Comparison of ENCODE assay signal across 9 mouse cellular contexts in the genomic region with DNA sequence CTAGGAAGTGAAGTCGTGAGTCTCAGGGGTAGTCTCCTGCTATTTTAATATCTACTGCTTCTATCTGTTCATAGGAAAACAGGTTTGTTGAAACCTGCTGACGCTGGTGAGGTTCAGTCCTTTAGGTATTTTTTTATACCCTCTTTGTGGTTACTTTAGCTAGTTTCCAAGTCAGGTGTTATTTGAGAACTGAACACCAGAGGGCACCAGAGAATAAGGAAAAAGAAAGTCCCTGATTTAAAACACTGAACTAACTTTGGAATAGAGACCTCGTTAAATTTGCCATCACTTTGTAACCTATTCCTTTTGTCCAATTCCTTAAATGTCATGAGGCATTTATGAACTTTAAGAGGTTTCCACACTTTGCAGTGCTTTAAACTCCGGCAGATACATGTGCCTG.
A peak's percentile ranks its signal among the peaks of the same experiment; 100 is the strongest.
DNase-seq lines count a peak whose midpoint lies in the region; ATAC-seq and TF ChIP-seq lines count a peak whose summit lies in the region.
"Had no signal": no experiment of that assay in that cellular context is flagged by ENCODE, and none has a peak within 500 bp of the region (broad histone marks: within the 10 kb centered on the region; RNA-seq: fewer than 3 reads in every experiment).

No protein-coding gene starts in this region.

- H3K4me2 ChIP-seq in intestine, embryonic 14.5 days (ENCODE audit: low read length) = no peak overlapping the region
- H3K4me2 ChIP-seq in intestine, embryonic 16.5 days (ENCODE audit: low read depth, low read length) = no peak overlapping the region
- H3K4me2 ChIP-seq: embryonic facial prominence, embryonic 12.5 days; limb, embryonic 12.5 days had no signal

- H3K9ac ChIP-seq in intestine, embryonic 14.5 days (ENCODE audit: low read length) = no peak overlapping the region
- no peak overlapping the region for H3K9ac ChIP-seq in intestine, embryonic 16.5 days (ENCODE audit: low read depth, low read length)
- H3K9ac ChIP-seq: embryonic facial prominence, embryonic 12.5 days; limb, embryonic 12.5 days had no signal

- no peaks in the 10 kb centered on the region for H3K27me3 ChIP-seq in intestine, embryonic 14.5 days (replicated peaks; ENCODE audit: control insufficient read depth, insufficient read depth, low read length)
- H3K27me3 ChIP-seq in intestine, embryonic 16.5 days (replicated peaks; ENCODE audit: control insufficient read depth, insufficient read depth, low read length) = no peaks in the 10 kb centered on the region
- H3K27me3 ChIP-seq: embryonic facial prominence, embryonic 12.5 days; limb, embryonic 12.5 days had no signal

- H3K9me3 ChIP-seq in intestine, embryonic 14.5 days (ENCODE audit: control insufficient read depth, low read length) = no peaks in the 10 kb centered on the region
- no peaks in the 10 kb centered on the region for H3K9me3 ChIP-seq in intestine, embryonic 16.5 days (ENCODE audit: control insufficient read depth, low read length)
- H3K9me3 ChIP-seq: embryonic facial prominence, embryonic 12.5 days; limb, embryonic 12.5 days had no signal

- WGBS in intestine, embryonic 14.5 days = 26% methylated on average over 4 of the region's 4 CpGs
- WGBS in intestine, embryonic 16.5 days = 23% methylated on average over 4 of the region's 4 CpGs

- no peak overlapping the region for H3K4me3 ChIP-seq in intestine, embryonic 14.5 days (ENCODE audit: low read depth, low read length)
- no peak overlapping the region for H3K4me3 ChIP-seq in intestine, embryonic 16.5 days (ENCODE audit: low read length)
- H3K4me3 ChIP-seq in layer of hippocampus, adult 2 months = no peak overlapping the region
- H3K4me3 ChIP-seq: embryonic facial prominence, embryonic 12.5 days; limb, embryonic 12.5 days had no signal

- peak; percentile 54 for DNase-seq in intestine, embryonic 14.5 days (ENCODE audit: low spot score)
- DNase-seq in 3T3-L1 (ENCODE audit: low read depth, low spot score) = peak; percentile 67
- DNase-seq in CD4-positive, CD25-positive, alpha-beta regulatory T cell, adult 2 months (ENCODE audit: low read depth, low spot score) = peak; percentile 40
- DNase-seq in cerebellum, adult 8-10 months = peak; percentile 64
- DNase-seq in layer of hippocampus, adult 2 months (ENCODE audit: low spot score in 2 of 2) = peak; percentile 58 to 71
- DNase-seq in retina, postnatal 7 days (ENCODE audit: low read depth, low spot score) = peak; percentile 33

- no peaks in the 10 kb centered on the region for H3K4me1 ChIP-seq in intestine, embryonic 14.5 days (replicated peaks; ENCODE audit: control insufficient read depth, insufficient read depth, low read length)
- H3K4me1 ChIP-seq in intestine, embryonic 16.5 days (ENCODE audit: control insufficient read depth, insufficient read depth, low read length) = no peaks in the 10 kb centered on the region
- H3K4me1 ChIP-seq: embryonic facial prominence, embryonic 12.5 days; limb, embryonic 12.5 days had no signal

- no peak for ATAC-seq in intestine, embryonic 14.5 days (replicated peaks; ENCODE audit: low FRiP score, low TSS enrichment, low read depth)
- ATAC-seq in intestine, embryonic 16.5 days = no peak

- H3K36me3 ChIP-seq in intestine, embryonic 14.5 days (ENCODE audit: control insufficient read depth, insufficient read depth, low read length) = no peaks in the 10 kb centered on the region
- no peaks in the 10 kb centered on the region for H3K36me3 ChIP-seq in intestine, embryonic 16.5 days (ENCODE audit: control insufficient read depth, insufficient read depth, low read length)
- H3K36me3 ChIP-seq: embryonic facial prominence, embryonic 12.5 days; limb, embryonic 12.5 days had no signal

- H3K27ac ChIP-seq in intestine, embryonic 14.5 days (ENCODE audit: low read depth) = no peak overlapping the region
- H3K27ac ChIP-seq in intestine, embryonic 16.5 days (ENCODE audit: low read length) = no peak overlapping the region
- H3K27ac ChIP-seq in layer of hippocampus, adult 2 months = no peak overlapping the region
- H3K27ac ChIP-seq: embryonic facial prominence, embryonic 12.5 days; limb, embryonic 12.5 days had no signal

- TF ChIP-seq CTCF in layer of hippocampus, adult 2 months (conservative IDR thresholded peaks at IDR 0.05) = peak; percentile 91
